ENCODE assay signal across 8 mouse cellular contexts in the genomic region with DNA sequence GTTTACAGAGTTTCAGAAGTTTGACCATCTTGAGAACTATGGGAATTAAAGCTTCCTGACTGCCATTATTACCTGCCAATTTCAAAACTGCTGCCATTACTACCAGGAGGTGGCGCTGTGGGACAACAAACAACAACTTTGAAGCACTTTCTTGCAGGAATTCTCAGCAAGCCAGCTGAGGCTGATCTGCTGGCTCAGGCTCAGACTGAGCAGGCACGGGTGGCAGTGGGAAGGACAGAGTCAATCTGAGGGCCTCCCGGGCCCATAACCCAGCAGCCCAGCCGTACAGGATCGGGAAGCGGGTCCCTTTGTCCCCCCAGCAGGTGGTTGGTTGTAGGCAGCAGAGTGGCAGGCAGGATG. TPM values are rescaled to one million over a fixed set of nuclear protein-coding genes. Genes with fewer than 3 reads are reported as not detected.
A peak's percentile ranks its signal among the peaks of the same experiment; 100 is the strongest.
DNase-seq lines count a peak whose midpoint lies in the region; ATAC-seq and TF ChIP-seq lines count a peak whose summit lies in the region.

No protein-coding gene starts in this region.

- H3K4me3 ChIP-seq in intestine, embryonic 15.5 days (replicated peaks): peak overlapping the region; percentile 36; the same call in 1 of the 2 replicates
- 0 out of 2 replicates have a peak overlapping the region, but pooled peaks have one; percentile 24 for H3K4me3 ChIP-seq in midbrain, embryonic 13.5 days (replicated peaks)
- H3K4me3 ChIP-seq in spleen, adult 2 months (ENCODE audit: extremely low read depth, insufficient read depth, insufficient read length): no peak overlapping the region

- H3K27ac ChIP-seq in intestine, embryonic 15.5 days: 0 out of 2 replicates have a peak overlapping the region, but pooled peaks have one; percentile 2
- no peak overlapping the region for H3K27ac ChIP-seq in midbrain, embryonic 13.5 days
- H3K27ac ChIP-seq in spleen, adult 2 months (ENCODE audit: insufficient read depth, low read length): no peak overlapping the region

- H3K9ac ChIP-seq in intestine, embryonic 15.5 days: peak overlapping the region; percentile 46; the same call in 1 of the 2 replicates
- H3K9ac ChIP-seq in midbrain, embryonic 13.5 days (replicated peaks): no peak overlapping the region

- intact Hi-C loops in gastrocnemius, postnatal 36 days (cut with DNase I): loop anchor here (1.0 kb wide), 1 partner anchor 29 kb away; no protein-coding TSS in a partner anchor
- intact Hi-C loops in left cerebral cortex, postnatal 25 days (cut with DNase I): loop anchor here (2.0 to 5.0 kb wide), 2 partner anchors 28 to 554 kb away; no protein-coding TSS in a partner anchor

- DNase-seq in adrenal gland, adult 8-10 months: peak; percentile 67
- DNase-seq in embryo, embryonic 10.5 days (ENCODE audit: low spot score): peak; percentile 91
- peak; percentile 75 to 84 for DNase-seq in gastrocnemius, postnatal 36 days
- DNase-seq in left cerebral cortex, postnatal 25 days (ENCODE audit: low spot score in 2 of 2): peak; percentile 85 to 87
- DNase-seq in spleen, adult 2 months (ENCODE audit: low read depth in 1 of 2, low spot score in 2 of 2): peak; percentile 15 to 27

- peaks cover 12% of the 10 kb centered on the region for H3K4me1 ChIP-seq in intestine, embryonic 15.5 days (replicated peaks)
- peaks cover 8% of the 10 kb centered on the region for H3K4me1 ChIP-seq in midbrain, embryonic 13.5 days (replicated peaks)
- no peaks in the 10 kb centered on the region for H3K4me1 ChIP-seq in spleen, adult 2 months (ENCODE audit: control insufficient read depth, insufficient read depth, insufficient read length)

- TF ChIP-seq CTCF in spleen, adult 2 months (IDR thresholded peaks at IDR 0.05; ENCODE audit: extremely low read depth, insufficient read depth, insufficient read length, insufficient replicate concordance): no peak

- WGBS in intestine, embryonic 15.5 days: 4% methylated on average over 6 of the region's 6 CpGs
- 4% methylated on average over 6 of the region's 6 CpGs for WGBS in midbrain, embryonic 13.5 days
- 13% methylated on average over 6 of the region's 6 CpGs for WGBS in spleen, adult 2 months

- peak overlapping the region; percentile 87 for H3K4me2 ChIP-seq in intestine, embryonic 15.5 days (replicated peaks)
- peak overlapping the region; percentile 55; the same call in 1 of the 2 replicates for H3K4me2 ChIP-seq in midbrain, embryonic 13.5 days (replicated peaks)

- no peaks in the 10 kb centered on the region for H3K27me3 ChIP-seq in intestine, embryonic 15.5 days (replicated peaks)
- H3K27me3 ChIP-seq in midbrain, embryonic 13.5 days: peaks cover 15% of the 10 kb centered on the region
- H3K27me3 ChIP-seq in spleen, adult 2 months (ENCODE audit: control insufficient read depth, insufficient read depth, low read length): no peaks in the 10 kb centered on the region

- H3K36me3 ChIP-seq in intestine, embryonic 15.5 days: no peaks in the 10 kb centered on the region
- no peaks in the 10 kb centered on the region for H3K36me3 ChIP-seq in midbrain, embryonic 13.5 days
- H3K36me3 ChIP-seq in spleen, adult 2 months (ENCODE audit: control insufficient read depth, insufficient read depth, low read length): no peaks in the 10 kb centered on the region

- no peak for TF ChIP-seq POLR2A in spleen, adult 2 months (IDR thresholded peaks at IDR 0.05; ENCODE audit: low read depth, low read length)

- H3K9me3 ChIP-seq in intestine, embryonic 15.5 days: no peaks in the 10 kb centered on the region
- no peaks in the 10 kb centered on the region for H3K9me3 ChIP-seq in midbrain, embryonic 13.5 days

- peak; percentile 73 for ATAC-seq in intestine, embryonic 15.5 days
- ATAC-seq in midbrain, embryonic 13.5 days: peak; percentile 88
- ATAC-seq in monocyte, adult 5-6 weeks (replicated peaks; ENCODE audit: insufficient number of reproducible peaks, low FRiP score, low TSS enrichment, poor library complexity, severe bottlenecking): no peak

RNA-seq across cellular contexts. Expression of a gene that starts 13.7 kb away (rescaled TPM):
- total RNA-seq in adrenal gland, adult 8-10 months (2022): 1 to 10 TPM; 3.8 to 7.5 (median 5.4) TPM
- under 1 TPM; 0.20 to 0.22 TPM for total RNA-seq in gastrocnemius, postnatal 36 days (2021)
- 0.85 and 1.6 TPM in 2 replicates for polyA plus RNA-seq in intestine, embryonic 15.5 days (2015; fragmentation: Nextera tagmentation; extraction: Ambion mirVana)
- 1 to 10 TPM in 1 of 2 experiments, under 1 TPM in 1; 0.85 to 1.3 TPM for total RNA-seq in left cerebral cortex, postnatal 25 days (2021)
- 0.06 and 0.13 TPM in 2 replicates for polyA plus RNA-seq in midbrain, embryonic 13.5 days (2015; fragmentation: Nextera tagmentation; extraction: Ambion mirVana)
- 0.40 and 0.89 TPM in 2 replicates for polyA plus RNA-seq in spleen, adult 2 months (2012; rRNA removed)
- not detected in 3 replicates for total RNA-seq in monocyte, adult 5-6 weeks (2017)

RNA-seq across cellular contexts. Expression of a gene that starts 24.4 kb away (rescaled TPM):
- not detected for total RNA-seq in adrenal gland, adult 8-10 months (2022)
- total RNA-seq in gastrocnemius, postnatal 36 days (2021): not detected
- polyA plus RNA-seq in intestine, embryonic 15.5 days (2015; fragmentation: Nextera tagmentation; extraction: Ambion mirVana): not detected in 2 replicates
- total RNA-seq in left cerebral cortex, postnatal 25 days (2021): not detected
- polyA plus RNA-seq in midbrain, embryonic 13.5 days (2015; fragmentation: Nextera tagmentation; extraction: Ambion mirVana): not detected in 2 replicates
- polyA plus RNA-seq in spleen, adult 2 months (2012; rRNA removed): not detected in 2 replicates
- not detected in 3 replicates for total RNA-seq in monocyte, adult 5-6 weeks (2017)

RNA-seq across cellular contexts. Expression of a gene that starts 40.9 kb away (rescaled TPM):
- total RNA-seq in adrenal gland, adult 8-10 months (2022): not detected
- total RNA-seq in gastrocnemius, postnatal 36 days (2021): not detected
- 35.2 and 41.0 TPM in 2 replicates for polyA plus RNA-seq in intestine, embryonic 15.5 days (2015; fragmentation: Nextera tagmentation; extraction: Ambion mirVana)
- total RNA-seq in left cerebral cortex, postnatal 25 days (2021): under 1 TPM in 1 of 2 experiments, not detected in 1; 0.41 TPM
- polyA plus RNA-seq in midbrain, embryonic 13.5 days (2015; fragmentation: Nextera tagmentation; extraction: Ambion mirVana): 0.23 TPM in 1 of 2 replicates, not detected in the other
- 0.09 and 0.74 TPM in 2 replicates for polyA plus RNA-seq in spleen, adult 2 months (2012; rRNA removed)
- not detected in 3 replicates for total RNA-seq in monocyte, adult 5-6 weeks (2017)

Comparison
In these comparisons a context has a peak if more than half of its experiments do, and no peak if none do; other contexts are left out.
1. DNase-seq: peak in every context shown above with its lines; median percentile 91 in embryo, embryonic 10.5 days; 86 in left cerebral cortex, postnatal 25 days; 80 in gastrocnemius, postnatal 36 days; 67 in adrenal gland, adult 8-10 months; 21 in spleen, adult 2 months.